Mouse (Mus musculus) limb, embryonic 11.5 days (tissue): ENCODE measurements around the gene Clptm1. TPM values are rescaled to one million over a fixed set of nuclear protein-coding genes. Genes with fewer than 3 reads are reported as not detected.

ENCODE experiments used
- ATAC-seq: fragments of 200-750 bp; cut with Nextera tagmentation; 2 replicates; pipeline ENCODE4 v1.8.0; 2017; ENCODE audit warnings: low read depth; ENCODE audit not compliant: insufficient number of reproducible peaks, low FRiP score, low TSS enrichment
- DNase-seq: peaks from one replicate; pipeline ENCODE4 v3.0.0-alpha.2; 2015; ENCODE audit warnings: low spot score
- H3K27ac ChIP-seq: fragments of 300-500 bp; sonication (generic); replicated peaks from 2 replicates; pipeline ENCODE4 v1.5.1; 2014; ENCODE audit warnings: low read depth, mild to moderate bottlenecking, low read length
- H3K27me3 ChIP-seq: fragments of 300-500 bp; sonication (generic); 2 replicates; pipeline ENCODE4 v1.6.1; 2014; ENCODE audit warnings: mild to moderate bottlenecking, low read length, mixed read lengths; ENCODE audit not compliant: control insufficient read depth, insufficient read depth
- H3K36me3 ChIP-seq: fragments of 300-500 bp; sonication (generic); 2 replicates; pipeline ENCODE4 v1.6.1; 2014; ENCODE audit warnings: mild to moderate bottlenecking, low read length, moderate library complexity, mixed read lengths; ENCODE audit not compliant: control insufficient read depth, insufficient read depth
- H3K4me1 ChIP-seq: fragments of 300-500 bp; sonication (generic); 2 replicates; pipeline ENCODE4 v1.6.1; 2014; ENCODE audit warnings: low read length, mixed read lengths; ENCODE audit not compliant: control insufficient read depth, insufficient read depth
- H3K4me2 ChIP-seq: fragments of 300-500 bp; sonication (generic); 2 replicates; pipeline ENCODE4 v1.6.1; 2014; ENCODE audit warnings: low read depth, mild to moderate bottlenecking, moderate library complexity; ENCODE audit not compliant: severe bottlenecking
- H3K4me3 ChIP-seq: fragments of 300-500 bp; sonication (generic); 2 replicates; pipeline ENCODE4 v1.5.1; 2014; ENCODE audit warnings: low read depth, low read length
- H3K9ac ChIP-seq: fragments of 300-500 bp; sonication (generic); 2 replicates; pipeline ENCODE4 v1.6.1; 2014; ENCODE audit warnings: mild to moderate bottlenecking, low read length
- H3K9me3 ChIP-seq: fragments of 300-500 bp; sonication (generic); 2 replicates; pipeline ENCODE4 v1.6.1; 2016; ENCODE audit warnings: low read length; ENCODE audit not compliant: control insufficient read depth
- WGBS: fragments of 180-500 bp; shearing (Covaris S2); extraction: QIAGEN DNeasy Blood & Tissue Kit; methylation state at CpG from one replicate; pipeline ENCODE4 v1.1.7; 2014; 5-methylcytosine and 5-hydroxymethylcytosine counted together
- polyA plus RNA-seq: library from polyadenylated mRNA; unstranded; fragments of >200 nt; fragmentation: Nextera tagmentation; extraction: Ambion mirVana; gene quantifications from 2 replicates; pipeline ENCODE4 v1.2.1, GENCODE M21; 2014

Gene Clptm1
- polyA plus RNA-seq, 1 experiment from 2014 or later, result 97.3 TPM

DNA sequence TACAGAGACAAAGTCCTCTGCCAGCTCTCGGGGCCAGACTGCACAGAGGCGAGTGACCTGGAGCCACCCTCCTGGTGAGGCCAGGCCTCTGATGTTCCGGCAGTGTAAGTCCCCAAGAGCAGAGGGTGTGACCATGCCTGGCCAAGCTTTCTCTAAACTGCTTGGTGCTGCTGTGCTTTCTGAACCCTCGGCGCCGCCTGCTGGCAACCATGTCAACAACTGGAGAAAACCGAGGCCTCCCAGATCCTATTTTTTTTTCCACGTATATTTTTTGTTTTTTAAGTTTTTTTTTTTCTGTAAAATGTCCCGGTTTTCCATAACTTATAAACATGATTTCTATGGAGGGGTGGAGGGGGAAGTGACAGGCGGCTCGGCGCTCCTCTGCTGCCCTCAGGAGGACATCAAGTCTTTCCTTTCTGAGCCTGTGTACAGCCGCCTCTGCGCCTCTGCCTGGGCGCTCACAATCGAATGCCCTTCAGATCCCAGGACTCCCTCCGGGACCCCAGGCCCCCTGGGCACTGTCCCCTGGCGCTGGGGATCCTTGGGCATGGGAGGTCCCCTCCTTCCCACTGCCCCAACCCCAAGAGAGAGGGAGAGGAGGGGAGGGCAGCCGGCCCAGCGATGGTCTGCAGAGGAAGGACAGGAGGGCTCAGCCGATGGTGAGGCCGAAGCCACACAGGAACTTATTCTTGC, 36.4 kb upstream of the Clptm1 start:
- H3K4me3 ChIP-seq, result no peak overlapping the region

GRCm38 (mm10) chr7:19700299-19701068, 35.7 kb upstream of the Clptm1 start:
- peaks cover 12% of the 10 kb centered on the region for H3K4me1 ChIP-seq
- no peak overlapping the region for H3K9ac ChIP-seq
- H3K36me3 ChIP-seq, result peaks cover 5% of the 10 kb centered on the region; the same call in 1 of the 2 replicates
- DNase-seq (no peak), ATAC-seq (no peak)
- no peak overlapping the region for H3K27ac ChIP-seq
- H3K4me2 ChIP-seq, result no peak overlapping the region
- no peak overlapping the region for H3K4me3 ChIP-seq
- no peaks in the 10 kb centered on the region for H3K9me3 ChIP-seq
- no peaks in the 10 kb centered on the region for H3K27me3 ChIP-seq
- 62% methylated on average over 12 of the region's 12 CpGs for WGBS

More for the DNA sequence above, 36.4 kb upstream of the Clptm1 start:
- ATAC-seq, result peak; percentile 69; the same call in 1 of the 2 replicates
- no peak overlapping the region for H3K4me2 ChIP-seq
- peaks cover 5% of the 10 kb centered on the region; the same call in 1 of the 2 replicates for H3K36me3 ChIP-seq
- WGBS, result 32% methylated on average over 22 of the region's 22 CpGs
- no peak overlapping the region for H3K9ac ChIP-seq
- H3K9me3 ChIP-seq, result no peaks in the 10 kb centered on the region
- DNase-seq, result peak; percentile 79
- peaks cover 12% of the 10 kb centered on the region for H3K4me1 ChIP-seq
- no peak overlapping the region for H3K27ac ChIP-seq
- no peaks in the 10 kb centered on the region for H3K27me3 ChIP-seq

- Histone ChIP-seq H3K36me3 (peaks cover 5% of the 10 kb centered on the region; the same call in 1 of the 2 replicates), H3K9me3 (no peaks in the 10 kb centered on the region), H3K4me2 (no peak overlapping the region), H3K4me1 (peaks cover 12% of the 10 kb centered on the region), H3K9ac (no peak overlapping the region), H3K4me3 (no peak overlapping the region), H3K27me3 (no peaks in the 10 kb centered on the region), H3K27ac (no peak overlapping the region)
- whole genome bisulfite sequencing, result 75% methylated on average over 4 of the region's 4 CpGs
- ATAC-seq (no peak), DNase-seq (no peak)
These were observed 35.0 kb upstream of the Clptm1 start for GRCm38 (mm10) chr7:19699827-19700148.

GRCm38 (mm10) chr7:19698907-19699826, 34.3 kb upstream of the Clptm1 start, which contains the start of gene Apoe:
Apoe (minus strand) TSS chr7:19699188.
- peak within 1 kb of the TSS; percentile 73 for H3K4me2 ChIP-seq
- 1% methylated on average over 20 of the region's 20 CpGs for WGBS
- ATAC-seq, result peak; percentile 65
- DNase-seq, result no peak
- H3K9me3 ChIP-seq, result no peaks in the 10 kb centered on the region
- H3K27ac ChIP-seq, result no peak within 1 kb of the TSS
- no peaks in the 10 kb centered on the region for H3K27me3 ChIP-seq
- peak within 1 kb of the TSS; percentile 29 for H3K4me3 ChIP-seq
- peaks cover 12% of the 10 kb centered on the region for H3K4me1 ChIP-seq
- peak within 1 kb of the TSS; percentile 41 for H3K9ac ChIP-seq
- H3K36me3 ChIP-seq, result peaks cover 5% of the 10 kb centered on the region; the same call in 1 of the 2 replicates

GRCm38 (mm10) chr7:19697949-19698906, 33.4 kb upstream of the Clptm1 start:
- H3K4me2 ChIP-seq, result peak overlapping the region; percentile 73
- peak overlapping the region; percentile 29 for H3K4me3 ChIP-seq
- no peaks in the 10 kb centered on the region for H3K27me3 ChIP-seq
- H3K27ac ChIP-seq, result no peak overlapping the region
- DNase-seq (peak; percentile 59), ATAC-seq (no peak)
- 3% methylated on average over 28 of the region's 28 CpGs for WGBS
- peaks cover 12% of the 10 kb centered on the region for H3K4me1 ChIP-seq
- peak overlapping the region; percentile 41 for H3K9ac ChIP-seq
- H3K36me3 ChIP-seq, result peaks cover 4% of the 10 kb centered on the region; the same call in 1 of the 2 replicates
- H3K9me3 ChIP-seq, result no peaks in the 10 kb centered on the region

GRCm38 (mm10) chr7:19696336-19696873, 31.6 kb upstream of the Clptm1 start:
- peaks cover 12% of the 10 kb centered on the region for H3K4me1 ChIP-seq

DNA sequence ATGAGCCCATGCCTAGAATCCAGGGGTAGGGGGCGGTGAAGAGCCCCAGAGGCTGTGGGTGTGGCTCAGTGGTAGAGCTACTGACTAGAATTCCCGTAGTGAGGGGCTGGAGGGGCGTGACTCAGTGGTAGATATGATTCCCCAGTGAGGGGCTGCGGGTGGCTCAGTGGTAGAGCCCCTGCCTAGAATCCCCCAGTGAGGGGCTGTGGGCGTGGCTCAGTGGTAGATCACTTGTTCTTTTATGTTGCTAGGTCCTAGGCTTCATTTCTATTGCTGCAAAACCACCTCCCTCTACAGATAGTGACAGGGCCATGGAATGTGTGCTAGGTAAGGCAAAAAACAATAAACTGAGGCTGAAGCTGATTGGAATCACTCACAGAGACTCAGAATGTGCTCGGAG, 31.0 kb upstream of the Clptm1 start:
- Histone ChIP-seq H3K9ac (no peak overlapping the region), H3K9me3 (no peaks in the 10 kb centered on the region), H3K4me3 (no peak overlapping the region), H3K4me2 (no peak overlapping the region), H3K27me3 (no peaks in the 10 kb centered on the region), H3K36me3 (no peaks in the 10 kb centered on the region), H3K27ac (no peak overlapping the region), H3K4me1 (peaks cover 10% of the 10 kb centered on the region)
- DNase-seq, result no peak
- 86% methylated on average over 6 of the region's 6 CpGs for WGBS
- no peak for ATAC-seq

More at GRCm38 (mm10) chr7:19696336-19696873, 31.6 kb upstream of the Clptm1 start:
- no peak overlapping the region for H3K4me3 ChIP-seq
- no peak overlapping the region for H3K27ac ChIP-seq
- H3K9me3 ChIP-seq, result no peaks in the 10 kb centered on the region
- H3K9ac ChIP-seq, result no peak overlapping the region
- WGBS, result 93% methylated on average over 34 of the region's 34 CpGs
- ATAC-seq (no peak), DNase-seq (no peak)
- H3K36me3 ChIP-seq, result no peaks in the 10 kb centered on the region
- no peaks in the 10 kb centered on the region for H3K27me3 ChIP-seq
- H3K4me2 ChIP-seq, result no peak overlapping the region
